Mouse (Mus musculus) adrenal gland, postnatal 36 days (tissue): ENCODE results near the gene Mapk7. TPM values are rescaled to one million over a fixed set of nuclear protein-coding genes. Genes with fewer than 3 reads are reported as not detected.

ENCODE experiments used
- DNase-seq, 2 experiments: peaks; one replicate each; pipeline ENCODE4 v3.0.0; 2021; ENCODE audit warnings: mixed read lengths in 1 of 2
- total RNA-seq, 2 experiments: library from RNA; stranded (reverse); gene quantifications; 2 replicates each; pipeline ENCODE4 v1.2.3; 2021

The Mapk7 gene
- total RNA-seq, 2 experiments from 2014 or later = 14.0 to 19.4 TPM

- no peak for DNase-seq
Observed at GRCm38 (mm10) chr11:61490944-61491520, 3.2 kb downstream of the Mapk7 start.

DNA sequence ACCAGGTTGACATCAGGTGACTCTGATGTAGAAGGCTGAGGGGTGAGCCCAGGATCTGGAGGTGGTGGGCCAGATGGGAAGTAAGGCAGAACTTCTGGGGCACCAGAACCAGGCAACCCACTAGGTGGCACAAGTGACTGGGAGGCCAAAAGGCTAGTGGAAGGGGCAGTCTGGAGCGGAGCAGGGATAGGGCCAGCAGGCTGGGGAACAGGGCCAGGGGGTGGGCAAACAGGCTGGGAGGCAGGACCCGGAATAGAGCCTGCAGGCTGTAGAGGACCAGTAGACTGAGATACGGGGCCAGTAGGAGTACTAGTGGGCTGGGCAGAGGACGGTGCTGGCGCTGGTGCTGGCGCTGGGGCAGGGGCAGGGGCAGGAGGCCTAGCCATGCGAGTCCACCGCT, 4.3 kb downstream of the Mapk7 start:
- no peak for DNase-seq

GRCm38 (mm10) chr11:61489085-61489484, 5.1 kb downstream of the Mapk7 start:
- no peak for DNase-seq

- no peak for DNase-seq
Observed at GRCm38 (mm10) chr11:61487936-61488335, 6.3 kb downstream of the Mapk7 start.

- DNase-seq = peak; percentile 59 to 76
Observed at GRCm38 (mm10) chr11:61487401-61487800, 6.8 kb downstream of the Mapk7 start.

DNA sequence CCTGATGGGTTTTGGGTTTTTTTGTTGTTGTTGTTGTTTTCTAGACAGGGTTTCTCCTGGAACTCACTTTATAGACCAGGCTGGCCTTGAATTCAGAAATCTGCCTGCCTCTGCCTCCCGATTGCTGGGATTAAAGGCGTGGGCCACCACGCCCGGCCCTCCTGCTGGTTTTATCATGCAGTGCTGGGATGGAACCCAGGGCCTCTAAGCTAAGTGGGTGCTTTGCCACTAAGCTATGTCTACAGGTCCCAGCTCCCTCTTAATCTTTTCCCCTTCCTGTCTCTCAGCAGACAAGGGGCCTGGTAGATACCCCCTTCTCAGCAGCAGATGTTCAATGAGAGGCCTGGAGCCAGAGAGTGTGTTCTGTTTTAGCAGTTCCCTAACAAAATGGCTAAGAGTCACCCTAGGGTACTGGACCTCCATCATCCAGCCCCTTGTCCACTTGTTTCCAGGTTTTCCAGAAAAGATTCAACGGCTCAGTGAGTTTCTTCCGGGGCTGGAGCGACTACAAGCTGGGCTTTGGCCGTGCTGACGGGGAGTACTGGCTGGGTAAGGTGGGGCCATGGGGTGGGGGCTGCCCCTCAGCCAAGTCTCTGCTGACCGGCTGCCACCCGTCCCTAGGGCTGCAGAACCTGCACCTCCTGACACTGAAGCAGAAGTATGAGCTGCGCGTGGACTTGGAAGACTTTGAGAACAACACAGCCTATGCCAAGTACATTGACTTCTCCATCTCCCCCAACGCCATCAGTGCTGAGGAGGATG, 7.6 kb downstream of the Mapk7 start:
- DNase-seq = no peak

GRCm38 (mm10) chr11:61485541-61486457, 8.4 kb downstream of the Mapk7 start:
- DNase-seq = no peak

DNA sequence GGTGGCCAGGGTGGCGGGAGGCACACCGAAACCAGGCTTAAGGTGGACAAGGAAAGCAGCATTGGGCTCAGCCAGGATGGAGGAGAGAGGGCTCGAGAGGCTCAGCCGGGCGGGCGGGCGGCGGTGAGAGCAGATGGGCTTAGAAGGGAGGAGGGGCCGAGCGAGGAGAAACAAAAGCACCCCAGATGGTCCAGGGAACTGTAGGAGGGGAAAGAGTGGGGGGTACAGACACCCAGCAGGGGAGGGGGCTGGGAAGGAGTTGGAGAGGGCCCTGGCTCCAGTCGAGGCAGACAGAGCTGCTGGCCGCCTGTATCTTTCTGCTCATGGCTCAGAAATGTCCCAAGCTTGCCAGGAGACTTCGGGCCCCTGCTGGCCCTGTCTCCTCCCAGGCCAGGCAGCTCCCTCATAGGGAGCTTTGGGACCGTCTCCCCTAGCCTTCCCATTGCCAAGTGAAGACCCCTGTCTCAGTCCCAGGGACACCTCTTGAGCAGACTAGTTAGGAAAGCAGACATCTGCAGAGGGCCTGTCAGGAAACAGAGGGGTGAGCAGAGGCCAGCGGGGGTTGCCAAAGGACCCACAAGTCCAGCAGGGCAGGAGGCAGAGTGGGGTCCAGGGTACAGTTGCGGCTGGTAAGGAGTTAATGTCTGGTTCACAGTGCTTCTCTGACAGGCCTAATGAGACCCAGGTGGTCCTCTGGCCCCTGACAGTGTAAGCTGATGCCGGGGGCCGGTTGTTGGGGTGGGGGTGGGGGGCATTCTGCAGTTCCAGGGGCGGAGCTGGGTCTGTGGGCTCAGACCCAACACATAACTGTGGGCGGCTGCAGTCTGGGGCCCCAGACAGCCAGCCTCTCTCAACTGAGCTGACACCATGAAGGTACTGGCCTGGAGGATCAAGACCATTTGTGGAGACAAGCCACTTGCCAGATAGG, 9.3 kb downstream of the Mapk7 start, which contains the start of gene Mfap4:
TSS of gene Mfap4 (plus strand) at position 819 of the 928 bp plus-strand sequence.
- no peak for DNase-seq

DNA sequence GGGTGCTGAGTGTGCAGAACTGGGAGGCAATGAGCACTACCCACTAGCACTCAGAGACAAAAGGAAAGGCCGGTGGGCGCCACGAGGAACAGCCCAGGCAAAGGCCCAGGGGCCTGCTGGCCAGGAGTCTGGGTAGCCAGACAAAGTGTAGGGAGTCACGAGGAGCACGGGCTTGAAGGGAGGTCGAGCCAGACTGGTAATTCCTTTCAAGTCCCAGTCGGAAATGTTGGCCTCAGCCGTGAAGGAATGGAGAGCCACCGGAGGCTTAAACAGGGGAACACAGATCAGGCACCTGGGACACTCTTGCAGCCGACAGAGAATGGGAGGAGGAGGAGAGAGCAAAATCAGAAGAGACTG, 10.0 kb downstream of the Mapk7 start:
- no peak for DNase-seq

DNA sequence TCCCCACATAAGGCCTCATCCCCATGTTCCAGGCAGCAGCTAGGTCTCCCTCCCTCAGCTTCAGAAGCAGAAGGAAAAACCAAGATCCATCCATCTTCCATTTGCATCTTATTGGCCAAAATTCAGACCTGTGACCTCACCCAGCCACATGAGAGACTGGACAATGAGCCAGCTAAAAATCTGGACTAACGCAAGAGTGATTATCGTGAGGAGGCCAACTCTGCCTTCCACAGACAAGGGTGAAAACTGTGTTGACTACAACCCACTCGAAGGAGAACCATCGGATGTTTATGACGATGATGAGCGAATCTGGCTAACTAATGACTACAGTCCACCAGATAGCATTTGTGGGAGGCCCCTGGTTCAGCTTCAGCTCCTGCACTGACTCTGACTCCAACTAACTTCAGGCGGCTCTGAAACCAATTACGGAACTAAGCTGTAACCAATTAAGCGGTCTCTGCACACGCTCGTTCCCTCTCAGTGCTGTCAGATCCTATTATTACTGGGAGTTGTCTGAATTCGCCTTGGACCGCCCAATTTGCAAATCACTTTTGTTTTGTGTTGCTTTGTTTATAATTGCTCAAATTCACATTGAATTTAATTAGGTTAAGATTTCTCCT, 10.9 kb downstream of the Mapk7 start:
- DNase-seq = no peak

GRCm38 (mm10) chr11:61481239-61482090, 12.7 kb downstream of the Mapk7 start:
- no peak for DNase-seq

- no peak for DNase-seq
Observed at GRCm38 (mm10) chr11:61478788-61479187, 15.4 kb downstream of the Mapk7 start.

DNA sequence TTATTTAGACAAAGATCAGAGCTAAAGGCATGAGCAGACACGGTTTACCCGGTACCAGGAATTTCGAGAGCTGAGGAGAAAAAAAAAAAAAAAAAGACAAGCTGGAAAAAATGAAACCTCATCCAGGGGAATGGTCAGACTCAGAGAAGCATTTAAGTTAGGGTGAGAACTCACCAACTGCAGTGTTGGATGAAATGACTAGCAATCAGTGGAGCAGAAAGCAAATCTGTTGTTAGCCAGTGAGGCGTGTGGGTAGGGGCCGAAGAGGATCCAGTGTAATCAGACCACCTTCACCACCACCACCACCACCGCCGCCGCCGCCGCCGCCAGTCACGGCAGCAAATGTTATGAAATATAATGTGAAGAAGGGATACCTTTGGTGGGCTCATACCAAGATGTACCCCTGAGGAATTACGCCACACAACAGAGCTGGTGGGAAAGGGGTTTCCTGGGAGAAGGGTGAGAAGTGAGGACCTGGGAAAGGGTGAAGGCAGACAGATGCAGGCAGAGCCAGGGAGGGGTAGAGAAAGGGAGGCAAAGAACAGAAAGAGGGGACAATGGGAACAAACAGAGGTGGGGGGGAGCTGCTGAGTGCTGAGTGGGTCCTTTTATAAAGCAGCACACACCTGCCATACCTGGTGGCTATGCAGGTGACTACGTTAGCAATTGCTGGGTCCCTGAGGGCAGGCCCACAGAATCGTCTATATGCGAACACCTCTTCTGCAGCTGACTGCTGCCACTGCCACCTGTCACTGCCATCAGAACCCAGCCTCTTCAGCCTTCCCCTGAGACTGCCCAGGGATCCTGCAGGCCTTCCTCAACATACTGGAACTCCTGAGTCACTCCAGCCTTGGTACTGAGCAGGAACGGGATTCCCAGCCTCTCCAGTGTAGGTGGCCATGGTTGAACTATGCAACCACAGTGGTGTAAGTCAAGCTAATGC, 16.4 kb downstream of the Mapk7 start:
- no peak for DNase-seq

- peak in 1 of 2 experiments; percentile 13 for DNase-seq
Observed at GRCm38 (mm10) chr11:61476786-61477382, 17.3 kb downstream of the Mapk7 start.

DNA sequence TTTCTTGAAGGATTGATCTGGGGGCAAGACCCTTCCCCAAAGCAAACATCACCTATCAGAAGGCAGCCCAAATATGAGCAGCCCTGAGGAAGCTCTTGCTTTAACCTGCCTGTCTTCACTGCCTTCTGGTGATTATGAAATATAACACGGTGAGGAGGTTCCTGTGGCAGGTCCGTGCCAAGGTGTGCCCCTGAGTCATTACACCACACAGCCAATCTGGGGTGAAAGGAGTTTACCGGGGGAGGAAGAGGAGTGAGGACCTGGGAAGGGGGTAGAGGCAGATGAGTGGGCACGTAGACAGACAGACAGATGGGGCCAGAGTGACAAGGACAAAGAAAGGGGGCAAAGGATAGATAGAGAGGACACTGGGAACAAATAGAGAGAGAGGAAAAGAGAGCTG, 20.6 kb downstream of the Mapk7 start:
- no peak for DNase-seq

DNA sequence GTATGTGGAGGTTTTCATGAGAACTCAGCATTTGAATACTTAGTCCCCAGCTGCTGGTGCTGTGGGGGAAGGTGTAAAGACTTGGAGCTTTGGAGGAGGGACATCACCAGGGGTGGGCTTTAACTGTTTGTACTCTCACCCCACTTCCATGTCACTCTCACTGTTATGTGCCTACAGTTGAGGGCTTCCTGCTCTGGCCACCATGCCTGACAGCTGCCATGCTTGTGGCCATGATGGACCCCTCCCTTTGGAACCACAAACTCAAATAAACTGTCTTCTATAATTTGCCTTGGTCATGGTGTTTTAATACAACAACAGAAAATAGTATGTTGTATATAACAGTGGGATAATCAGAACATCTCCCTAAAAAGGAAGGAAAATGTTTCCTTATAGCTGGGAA, 23.3 kb downstream of the Mapk7 start:
- DNase-seq = no peak

DNA sequence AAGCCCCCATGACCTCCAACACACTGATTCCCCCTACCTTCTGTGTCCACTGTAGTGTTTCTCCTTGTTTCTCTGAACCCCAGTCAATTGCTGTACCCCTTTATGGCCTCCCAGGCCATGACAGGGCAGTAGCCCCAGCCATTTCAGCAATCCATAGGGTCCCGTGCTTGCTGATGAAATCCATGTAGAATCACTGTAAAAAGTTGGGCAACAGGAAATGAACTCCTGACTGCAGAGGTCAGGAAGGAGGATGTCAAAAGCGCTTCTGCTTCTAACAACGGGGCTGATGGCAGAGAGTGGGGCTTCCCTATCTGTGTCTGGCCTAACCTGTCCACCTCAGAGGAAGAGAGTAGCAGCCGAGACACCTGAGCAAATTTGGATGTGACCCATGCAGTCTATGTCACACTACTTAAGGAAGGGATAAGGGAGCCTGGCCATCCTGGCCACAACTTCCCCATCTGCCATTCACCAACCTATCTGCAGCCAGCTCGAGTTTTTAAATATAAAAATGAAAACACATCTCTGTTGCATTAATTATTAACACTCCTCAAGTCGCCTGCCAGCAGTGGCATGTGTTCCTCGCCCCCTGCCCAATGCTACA, 24.8 kb downstream of the Mapk7 start:
- DNase-seq = no peak

GRCm38 (mm10) chr11:61468534-61468933, 25.7 kb downstream of the Mapk7 start:
- DNase-seq = no peak
